Mouse (Mus musculus) olfactory bulb, adult 2 months (tissue): ENCODE results near the gene Stxbp6. TPM values are rescaled to one million over a fixed set of nuclear protein-coding genes. Genes with fewer than 3 reads are reported as not detected.

Experiments
- H3K27ac ChIP-seq: fragments of 200-500 bp; 2 replicates; pipeline ENCODE4 v1.5.1; 2012; ENCODE audit warnings: low read depth, low read length; ENCODE audit not compliant: insufficient read depth
- H3K4me1 ChIP-seq: fragments of 200-500 bp; 2 replicates; pipeline ENCODE4 v1.6.1; 2012; ENCODE audit warnings: low read length; ENCODE audit not compliant: control insufficient read depth, insufficient read depth
- H3K4me3 ChIP-seq: fragments of 200-500 bp; 2 replicates; pipeline ENCODE4 v1.5.1; 2012; ENCODE audit warnings: mild to moderate bottlenecking, low read depth, low read length, moderate library complexity; ENCODE audit not compliant: insufficient read depth
- CTCF ChIP-seq: fragments of 200-500 bp; IDR thresholded peaks from 2 replicates; pipeline ENCODE4 v1.5.1; 2012; ENCODE audit warnings: low read depth, mild to moderate bottlenecking, low read length, moderate library complexity; ENCODE audit not compliant: insufficient read depth
- POLR2A ChIP-seq: fragments of 200-500 bp; IDR thresholded peaks from 2 replicates; pipeline ENCODE4 v1.6.1; 2012; ENCODE audit warnings: mild to moderate bottlenecking, low read depth, low read length, moderate library complexity; ENCODE audit not compliant: insufficient read depth
- WGBS: fragments of 180-500 bp; shearing (Covaris S2); methylation state at CpG from one replicate; pipeline ENCODE4 v1.1.7; 2018; 5-methylcytosine and 5-hydroxymethylcytosine counted together
- polyA plus RNA-seq: library from polyadenylated mRNA; stranded (reverse); fragments of >200 nt; gene quantifications from 2 replicates; pipeline ENCODE4 v1.2.4, GENCODE M21; 2012; ENCODE audit warnings: low replicate concordance; ENCODE audit not compliant: missing spikeins, insufficient read depth, insufficient read length

Stxbp6 gene
- polyA plus RNA-seq, 1 experiment = 208 TPM

DNA sequence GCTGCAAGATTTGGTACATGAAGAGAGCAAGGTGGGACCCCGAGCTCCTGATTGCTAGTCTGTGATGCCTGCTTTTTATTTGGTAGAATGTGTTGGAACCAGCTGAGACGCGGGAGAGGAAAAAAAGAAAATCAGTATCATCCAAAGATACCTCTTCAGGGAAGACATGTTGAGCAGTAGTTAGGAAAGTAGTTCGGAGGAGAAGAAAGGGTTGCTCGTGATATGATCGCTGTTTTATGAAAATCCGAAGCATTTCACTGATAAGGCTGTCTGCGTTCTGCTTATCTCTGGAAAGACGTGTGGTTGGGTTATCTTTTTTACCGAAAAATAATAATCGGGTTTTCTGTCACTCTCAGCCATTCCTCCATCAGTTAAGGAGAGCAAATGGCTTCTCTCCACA is 1.1 kb upstream of the Stxbp6 start:
- no peak overlapping the region for H3K27ac ChIP-seq
- no peak overlapping the region for H3K4me3 ChIP-seq
- 75% methylated on average over 11 of the region's 11 CpGs for WGBS
- TF ChIP-seq CTCF = no peak
- no peak for TF ChIP-seq POLR2A
- no peaks in the 10 kb centered on the region for H3K4me1 ChIP-seq

DNA sequence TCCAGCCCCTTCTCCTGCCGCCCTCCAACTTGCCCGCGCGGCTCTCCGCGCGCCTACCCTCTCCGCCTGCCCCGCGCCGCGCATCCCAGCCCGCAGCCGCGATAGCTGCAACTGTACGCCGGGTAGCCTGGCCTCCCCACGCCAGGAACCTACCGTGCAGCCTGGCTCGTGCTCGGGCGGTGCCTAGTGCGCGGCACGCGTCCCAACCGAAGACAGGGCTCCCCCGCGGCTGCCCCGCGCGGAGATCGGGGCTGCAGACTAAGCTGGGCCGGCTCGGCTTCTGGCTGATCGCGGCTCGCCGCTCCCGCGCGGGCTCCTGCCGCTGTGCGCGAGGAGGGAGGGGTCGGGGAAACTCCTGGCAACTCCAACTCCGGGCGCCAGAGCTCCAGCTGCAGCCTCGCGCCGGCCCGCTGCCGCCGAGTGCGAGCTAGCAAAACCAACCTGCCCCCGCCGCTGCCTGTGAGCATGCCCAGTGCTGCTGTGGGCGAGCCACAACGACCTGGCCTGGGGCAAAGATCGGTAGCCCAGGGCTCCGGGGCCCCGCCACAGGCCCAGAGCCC is 387 bp downstream of the Stxbp6 start:
- TF ChIP-seq CTCF = no peak
- peak; percentile 67 for TF ChIP-seq POLR2A
- WGBS = under 1% methylated on average over 62 of the region's 62 CpGs

DNA sequence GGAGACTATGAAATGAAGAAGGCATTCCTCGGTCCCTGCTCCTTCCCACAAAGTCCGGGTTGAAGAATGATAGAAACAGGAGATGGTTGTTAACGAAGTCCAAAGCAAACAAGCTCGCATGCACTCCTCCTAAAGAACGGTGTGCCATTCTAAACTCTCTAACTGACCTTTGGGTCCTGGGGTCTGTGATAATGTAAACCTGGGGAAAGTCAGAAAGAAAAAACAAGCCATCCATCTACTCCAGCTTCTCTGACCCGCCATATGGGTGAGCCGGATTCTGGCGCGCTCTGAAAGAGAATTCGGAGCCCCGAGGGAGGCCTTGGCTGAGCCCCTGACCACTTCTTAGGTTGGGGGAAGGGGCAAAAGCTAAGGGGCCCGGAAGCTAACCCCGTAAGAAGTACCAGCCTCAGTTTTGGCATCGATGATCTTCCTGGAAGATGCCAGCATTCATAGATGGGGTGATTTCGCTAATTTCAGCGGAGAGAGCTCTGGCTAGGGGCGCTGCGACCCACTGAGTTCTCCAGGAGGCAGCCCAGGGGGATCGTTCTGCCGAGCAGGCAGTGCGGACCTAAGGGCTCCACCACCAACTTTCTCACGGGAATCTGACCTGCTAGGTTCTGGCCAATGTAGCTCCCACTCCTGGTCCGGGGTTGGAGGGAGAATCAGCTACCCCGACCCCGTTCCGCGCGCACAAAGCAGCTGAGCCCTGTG is 1.0 kb downstream of the Stxbp6 start:
- peak overlapping the region; percentile 96 for H3K4me3 ChIP-seq
- no peaks in the 10 kb centered on the region for H3K4me1 ChIP-seq
- H3K27ac ChIP-seq = peak overlapping the region; percentile 98
- WGBS = 2% methylated on average over 28 of the region's 28 CpGs
- TF ChIP-seq CTCF (no peak), POLR2A (no peak)

More for the DNA sequence above, 387 bp downstream of the Stxbp6 start:
- Histone ChIP-seq H3K27ac (peak overlapping the region; percentile 98), H3K4me3 (peak overlapping the region; percentile 96), H3K4me1 (no peaks in the 10 kb centered on the region)

DNA sequence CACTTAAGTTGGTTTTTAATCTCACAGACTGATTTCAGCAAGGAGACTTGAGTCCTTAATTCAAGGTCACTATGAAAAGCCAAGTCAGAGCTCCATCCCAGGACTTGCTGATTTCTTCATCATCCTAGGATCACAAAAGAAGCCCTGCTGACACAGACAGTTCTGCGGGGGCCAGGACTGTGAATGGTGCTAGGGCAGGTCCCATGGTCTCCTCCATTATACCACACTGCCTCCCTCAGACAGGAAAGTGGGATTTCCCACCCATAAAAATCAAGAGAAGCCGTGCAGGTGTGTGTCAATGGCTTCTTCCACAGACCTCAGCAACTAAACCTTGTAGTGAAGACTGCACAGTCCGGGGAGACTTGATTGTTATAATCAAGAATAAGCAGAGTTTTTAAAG is 2.3 kb downstream of the Stxbp6 start:
- no peak for TF ChIP-seq CTCF
- TF ChIP-seq POLR2A = no peak
- Histone ChIP-seq H3K27ac (peak overlapping the region; percentile 98; the same call in 1 of the 2 replicates), H3K4me3 (peak overlapping the region; percentile 22), H3K4me1 (0 out of 2 replicates have a peak, but pooled peaks cover 3% of the 10 kb centered on the region)
- WGBS = 44% methylated on average over 3 of the region's 3 CpGs

DNA sequence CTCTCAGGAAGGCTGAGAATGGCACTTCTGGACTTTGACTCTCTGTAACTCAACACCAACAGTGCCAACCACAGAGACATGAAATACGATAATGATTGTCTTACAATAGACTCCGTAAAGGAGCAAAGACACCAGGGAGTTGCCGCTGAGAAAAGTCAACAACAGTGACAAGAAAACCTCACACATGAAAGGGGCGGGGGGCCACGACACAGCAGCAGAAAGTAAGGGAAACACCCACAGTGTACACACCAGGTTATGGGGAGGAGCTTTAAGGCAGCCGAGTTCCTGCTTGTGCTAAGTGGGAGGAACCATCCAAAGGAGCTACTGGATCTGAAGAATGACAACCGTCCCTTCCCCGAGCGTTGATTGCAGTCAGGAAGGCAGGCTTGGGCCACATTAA is 4.3 kb downstream of the Stxbp6 start:
- peak overlapping the region; percentile 30; the same call in 1 of the 2 replicates for H3K4me3 ChIP-seq
- peaks cover 7% of the 10 kb centered on the region; the same call in 1 of the 2 replicates for H3K4me1 ChIP-seq
- WGBS = 59% methylated on average over 9 of the region's 9 CpGs
- H3K27ac ChIP-seq = no peak overlapping the region
- no peak for TF ChIP-seq CTCF
- TF ChIP-seq POLR2A = no peak

DNA sequence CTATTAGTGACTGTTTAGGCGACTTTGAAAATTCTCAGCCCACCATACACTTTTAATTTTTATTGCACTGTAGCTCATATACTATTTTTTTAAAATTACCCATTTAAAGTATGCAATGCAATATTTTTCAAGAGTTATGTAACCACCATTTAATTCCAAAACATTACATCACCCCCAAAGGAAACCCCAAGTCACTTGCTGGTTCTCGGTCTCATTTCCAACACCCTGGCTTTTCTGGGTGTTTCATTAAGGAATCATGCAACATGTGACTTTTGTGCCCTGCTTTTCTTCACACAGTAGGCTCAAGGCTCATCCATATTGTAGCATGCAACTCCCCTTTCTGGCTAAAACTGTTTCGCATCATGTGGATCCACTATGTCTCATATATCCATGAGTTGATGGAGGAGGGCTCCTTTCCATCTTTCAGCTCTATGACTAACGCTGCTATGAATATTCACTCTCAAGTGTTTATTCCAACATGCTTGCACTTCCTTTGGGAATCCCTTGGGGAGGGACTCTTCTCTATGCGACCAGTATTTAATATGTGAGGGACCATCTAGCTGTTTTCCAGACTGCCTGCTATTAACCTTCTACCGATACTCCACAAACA is 6.3 kb downstream of the Stxbp6 start:
- H3K4me3 ChIP-seq = no peak overlapping the region
- peak overlapping the region; percentile 92 for H3K27ac ChIP-seq
- 67% methylated on average over 6 of the region's 6 CpGs for WGBS
- peaks cover 11% of the 10 kb centered on the region for H3K4me1 ChIP-seq
- TF ChIP-seq CTCF (no peak), POLR2A (no peak)

DNA sequence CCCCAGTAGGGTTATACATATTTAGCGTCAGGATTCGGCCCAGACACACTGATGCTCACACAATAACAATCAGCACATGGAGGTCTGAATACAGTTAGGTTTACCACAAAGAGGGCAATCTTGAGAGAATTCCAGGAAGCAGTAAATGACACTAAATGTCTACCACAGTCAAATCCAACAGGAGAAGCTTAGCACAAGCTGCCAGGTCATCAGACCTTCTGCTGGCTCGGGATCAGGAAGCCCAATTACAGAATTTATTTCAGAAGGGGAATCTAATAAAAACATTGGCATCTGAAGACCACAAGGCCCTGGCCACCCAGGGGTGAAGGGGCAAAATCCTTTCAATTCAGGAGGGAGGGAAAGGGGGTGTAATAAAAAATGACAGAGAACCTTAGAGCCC is 6.8 kb downstream of the Stxbp6 start:
- H3K27ac ChIP-seq = peak overlapping the region; percentile 92
- peaks cover 11% of the 10 kb centered on the region for H3K4me1 ChIP-seq
- H3K4me3 ChIP-seq = no peak overlapping the region
- 19% methylated on average over 3 of the region's 3 CpGs for WGBS
- TF ChIP-seq CTCF (no peak), POLR2A (no peak)

DNA sequence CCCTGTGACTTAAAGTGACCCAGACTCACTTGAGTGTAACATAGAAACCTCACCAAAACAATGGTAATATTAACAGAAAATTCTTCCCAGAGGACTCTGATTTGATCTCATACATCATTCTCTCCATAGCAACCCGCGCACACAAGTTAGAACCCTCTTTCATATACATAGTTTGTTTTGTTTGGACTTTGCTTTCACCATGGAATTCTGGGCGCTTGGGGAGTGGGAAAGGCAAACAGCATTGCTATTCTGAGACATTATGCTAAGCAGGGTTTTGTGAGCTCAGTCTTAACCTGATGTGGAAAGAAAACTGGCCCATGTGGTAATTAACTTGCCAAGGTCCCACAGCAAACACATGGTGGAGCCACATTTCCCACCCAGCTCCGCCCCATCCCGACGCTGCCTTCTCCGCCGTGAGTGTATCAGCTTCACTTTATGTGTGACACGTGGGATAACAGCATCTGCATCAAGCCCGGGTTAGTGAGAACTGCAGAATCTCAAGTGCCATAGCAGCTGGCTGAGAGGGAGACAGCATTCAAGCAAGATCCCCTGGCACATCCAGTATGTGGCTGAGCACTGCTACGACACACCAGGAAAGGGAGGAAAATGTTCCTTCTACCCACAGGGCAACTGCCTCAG is 7.3 kb downstream of the Stxbp6 start:
- 15% methylated on average over 11 of the region's 11 CpGs for WGBS
- H3K27ac ChIP-seq = peak overlapping the region; percentile 92
- no peak for TF ChIP-seq CTCF
- no peak for TF ChIP-seq POLR2A

DNA sequence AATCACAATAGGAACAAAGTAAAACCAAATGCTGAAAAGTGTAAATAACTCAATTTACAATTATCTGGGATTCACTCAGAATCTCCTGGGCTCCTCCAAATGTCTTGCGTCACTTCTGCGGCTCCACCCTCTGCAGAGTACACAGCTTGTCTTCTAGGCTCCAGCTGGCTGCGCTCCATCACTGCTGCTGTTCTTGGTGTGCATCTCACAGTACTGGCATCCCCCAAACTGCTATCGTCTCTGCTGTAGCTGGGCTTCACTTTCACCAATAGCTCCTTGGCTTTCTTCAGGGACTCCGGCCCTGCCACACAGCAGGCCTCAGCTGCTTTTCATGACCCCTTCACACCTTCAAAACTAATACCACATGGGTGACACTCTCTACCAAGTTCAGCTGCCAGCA is 10.9 kb downstream of the Stxbp6 start:
- no peak overlapping the region for H3K27ac ChIP-seq
- TF ChIP-seq CTCF (no peak), POLR2A (no peak)
- peaks cover 14% of the 10 kb centered on the region for H3K4me1 ChIP-seq
- no peak overlapping the region for H3K4me3 ChIP-seq
- WGBS = 73% methylated on average over 5 of the region's 5 CpGs

More for the DNA sequence above, 7.3 kb downstream of the Stxbp6 start:
- H3K4me1 ChIP-seq = peaks cover 11% of the 10 kb centered on the region
- no peak overlapping the region for H3K4me3 ChIP-seq
